Mouse (Mus musculus): ENCODE measurements around the gene Zfp423. TPM values are rescaled to one million over a fixed set of nuclear protein-coding genes. Genes with fewer than 3 reads are reported as not detected.

The Zfp423 gene
- polyA plus RNA-seq, 1 experiment from 2014 or later, result 18.1 TPM

DNA sequence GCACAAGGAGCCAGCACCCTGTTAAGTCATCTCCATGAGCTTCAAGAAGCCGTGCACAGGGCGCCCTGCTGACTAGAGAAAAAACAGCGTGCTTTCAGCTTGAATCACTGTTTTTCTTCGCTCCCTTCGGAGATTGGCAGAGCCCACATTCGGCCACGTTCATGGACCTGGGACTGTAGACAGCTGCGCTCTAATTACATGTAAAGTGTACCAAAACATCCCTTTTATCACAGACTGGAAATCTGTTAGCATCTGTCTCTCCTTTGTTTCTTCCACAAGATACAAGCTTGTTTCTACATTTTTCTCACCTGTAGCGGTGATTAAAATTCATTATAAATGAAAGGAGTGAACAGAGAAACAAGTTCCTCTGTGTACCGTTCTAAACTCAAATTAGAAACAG, 164.8 kb downstream of the Zfp423 start:
- 81% methylated on average over 10 of the region's 10 CpGs for WGBS
- no peak overlapping the region for H3K4me2 ChIP-seq
- H3K36me3 ChIP-seq (ENCODE audit: insufficient read depth), result no peaks in the 10 kb centered on the region
- no peak overlapping the region for H3K9ac ChIP-seq
- H3K4me3 ChIP-seq (ENCODE audit: low read depth, low read length), result no peak overlapping the region
- no peak overlapping the region for H3K27ac ChIP-seq (ENCODE audit: low read depth)
- no peak for TF ChIP-seq CTCF (IDR thresholded peaks at IDR 0.05; ENCODE audit: low read depth)
- ATAC-seq (ENCODE audit: insufficient read depth) (no peak), DNase-seq (no peak)
- no peaks in the 10 kb centered on the region for H3K27me3 ChIP-seq (ENCODE audit: insufficient read depth, low read length)
- no peaks in the 10 kb centered on the region for H3K4me1 ChIP-seq (ENCODE audit: insufficient read depth)
- H3K9me3 ChIP-seq (ENCODE audit: low read depth, low read length), result no peaks in the 10 kb centered on the region

DNA sequence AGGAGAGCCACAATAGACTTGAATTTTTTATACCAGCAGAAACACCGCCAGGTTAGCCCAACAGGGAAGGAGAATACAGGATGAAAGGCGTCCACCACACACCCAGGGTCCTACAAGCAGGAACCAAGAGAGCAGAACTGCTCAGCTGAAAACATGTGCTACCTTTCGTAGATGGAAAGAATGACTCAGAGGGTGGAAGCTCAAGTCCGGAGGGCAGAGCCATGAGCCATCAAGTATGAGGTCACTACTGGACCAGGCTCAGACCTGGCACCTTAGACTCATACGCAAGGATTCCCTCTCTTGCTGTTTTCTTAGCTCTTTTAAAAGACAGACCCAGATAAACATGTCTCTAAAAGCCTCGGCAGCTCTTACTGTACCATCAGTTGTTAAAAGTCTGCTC, 168.3 kb downstream of the Zfp423 start:
- DNase-seq (no peak), ATAC-seq (ENCODE audit: insufficient read depth) (no peak)
- no peaks in the 10 kb centered on the region for H3K4me1 ChIP-seq (ENCODE audit: insufficient read depth)
- no peak overlapping the region for H3K4me2 ChIP-seq
- TF ChIP-seq CTCF (IDR thresholded peaks at IDR 0.05; ENCODE audit: low read depth), result no peak
- 80% methylated on average over 6 of the region's 6 CpGs for WGBS
- no peaks in the 10 kb centered on the region for H3K27me3 ChIP-seq (ENCODE audit: insufficient read depth, low read length)
- H3K4me3 ChIP-seq (ENCODE audit: low read depth, low read length), result no peak overlapping the region
- H3K36me3 ChIP-seq (ENCODE audit: insufficient read depth), result no peaks in the 10 kb centered on the region
- H3K9ac ChIP-seq, result no peak overlapping the region
- H3K27ac ChIP-seq (ENCODE audit: low read depth), result no peak overlapping the region
- no peaks in the 10 kb centered on the region for H3K9me3 ChIP-seq (ENCODE audit: low read depth, low read length)

DNA sequence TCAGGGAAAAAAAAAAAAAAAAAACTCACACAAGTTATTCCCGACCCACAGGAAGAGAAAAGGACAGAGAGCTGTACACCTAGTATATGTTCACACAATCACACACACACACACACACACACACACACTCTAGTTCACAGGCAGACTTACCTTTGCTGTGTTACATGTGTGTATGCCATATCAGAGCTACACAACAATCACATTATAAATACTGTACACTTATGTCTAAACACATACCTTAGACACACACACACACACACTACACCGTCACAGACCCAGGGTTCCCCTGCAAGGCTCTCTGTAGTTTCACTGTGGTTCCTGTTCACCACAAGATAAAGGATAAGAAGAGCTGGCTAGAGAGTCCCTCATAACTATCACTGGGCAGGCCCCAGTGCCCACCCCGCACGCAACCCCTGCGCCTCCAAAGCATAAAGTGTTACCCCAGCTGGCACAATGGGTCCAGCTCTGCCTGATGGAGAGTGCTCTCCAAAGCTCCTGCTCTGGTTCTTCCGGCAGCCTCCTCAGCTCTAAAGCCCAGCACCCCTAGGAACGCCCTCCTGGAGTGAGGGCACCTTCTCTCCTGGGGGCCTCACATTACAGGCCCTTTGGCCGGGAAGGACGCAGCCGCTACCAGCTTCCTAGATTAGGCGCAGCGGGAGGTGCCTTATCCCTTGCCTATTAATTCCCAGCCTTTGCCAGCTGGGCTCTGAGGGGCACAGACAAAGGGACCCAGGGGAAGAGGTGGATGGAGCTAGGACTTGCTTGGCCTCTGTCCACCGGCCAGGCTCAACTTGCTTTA, 174.6 kb downstream of the Zfp423 start:
- H3K4me1 ChIP-seq (ENCODE audit: insufficient read depth), result no peaks in the 10 kb centered on the region
- no peak overlapping the region for H3K9ac ChIP-seq
- no peaks in the 10 kb centered on the region for H3K27me3 ChIP-seq (ENCODE audit: insufficient read depth, low read length)
- H3K9me3 ChIP-seq (ENCODE audit: low read depth, low read length), result no peaks in the 10 kb centered on the region
- ATAC-seq (ENCODE audit: insufficient read depth), result no peak
- H3K27ac ChIP-seq (ENCODE audit: low read depth), result no peak overlapping the region
- no peak overlapping the region for H3K4me2 ChIP-seq
- no peak overlapping the region for H3K4me3 ChIP-seq (ENCODE audit: low read depth, low read length)
- no peak for TF ChIP-seq CTCF (IDR thresholded peaks at IDR 0.05; ENCODE audit: low read depth)
- 77% methylated on average over 13 of the region's 13 CpGs for WGBS
- peaks cover 33% of the 10 kb centered on the region for H3K36me3 ChIP-seq (ENCODE audit: insufficient read depth)
- DNase-seq, result no peak

DNA sequence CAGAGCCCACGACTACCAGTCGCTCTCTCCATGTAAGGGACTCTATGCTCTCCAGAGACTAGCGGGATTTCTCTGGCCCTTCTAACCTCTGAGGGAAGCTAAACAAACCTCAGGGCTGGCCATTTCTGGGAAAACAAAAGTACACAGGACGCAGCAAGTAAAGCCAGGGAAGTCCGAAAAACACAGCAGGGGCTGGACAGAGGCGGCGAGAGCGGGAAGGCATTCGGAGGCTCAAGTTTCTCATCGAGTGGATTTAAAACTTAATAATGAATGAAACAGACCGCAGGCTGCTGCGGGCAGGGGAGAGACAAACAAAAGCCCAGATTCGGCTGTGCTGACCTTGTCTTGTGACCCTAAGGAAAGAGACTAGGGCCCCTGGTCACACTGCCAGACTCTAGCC, 175.2 kb downstream of the Zfp423 start:
- Histone ChIP-seq H3K9me3 (ENCODE audit: low read depth, low read length) (no peaks in the 10 kb centered on the region), H3K4me3 (ENCODE audit: low read depth, low read length) (no peak overlapping the region), H3K9ac (0 out of 2 replicates have a peak overlapping the region, but pooled peaks have one; percentile 17), H3K4me1 (ENCODE audit: insufficient read depth) (no peaks in the 10 kb centered on the region), H3K27ac (ENCODE audit: low read depth) (0 out of 2 replicates have a peak overlapping the region, but pooled peaks have one; percentile 6), H3K27me3 (ENCODE audit: insufficient read depth, low read length) (no peaks in the 10 kb centered on the region), H3K36me3 (ENCODE audit: insufficient read depth) (peaks cover 36% of the 10 kb centered on the region), H3K4me2 (0 out of 2 replicates have a peak overlapping the region, but pooled peaks have one; percentile 4)
- 29% methylated on average over 13 of the region's 13 CpGs for WGBS
- TF ChIP-seq CTCF (IDR thresholded peaks at IDR 0.05; ENCODE audit: low read depth), result no peak
- DNase-seq (peak; percentile 50), ATAC-seq (ENCODE audit: insufficient read depth) (no peak)

DNA sequence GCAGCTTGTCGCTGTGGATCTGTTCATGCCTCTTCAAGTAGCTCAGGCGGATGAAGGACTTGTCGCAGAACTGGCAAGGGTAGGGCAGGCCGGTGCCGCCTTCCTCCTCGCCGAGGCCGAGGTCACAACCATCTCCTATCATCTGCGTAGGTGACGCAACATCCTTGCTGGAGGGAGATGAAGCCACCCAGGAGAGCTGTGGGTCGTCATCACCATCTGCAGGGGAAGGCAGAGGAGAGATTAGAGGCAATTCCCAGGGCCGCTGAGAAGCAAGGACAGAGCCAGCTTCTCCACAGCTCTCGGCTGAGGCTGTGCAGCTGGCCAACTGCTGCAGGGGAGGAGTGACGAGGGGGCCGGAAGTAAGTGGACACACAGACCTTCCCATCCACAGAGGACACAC, 176.2 kb downstream of the Zfp423 start:
- Histone ChIP-seq H3K9ac (no peak overlapping the region), H3K4me1 (ENCODE audit: insufficient read depth) (no peaks in the 10 kb centered on the region), H3K36me3 (ENCODE audit: insufficient read depth) (peaks cover 36% of the 10 kb centered on the region), H3K4me3 (ENCODE audit: low read depth, low read length) (no peak overlapping the region), H3K4me2 (no peak overlapping the region), H3K27ac (ENCODE audit: low read depth) (no peak overlapping the region), H3K9me3 (ENCODE audit: low read depth, low read length) (no peaks in the 10 kb centered on the region), H3K27me3 (ENCODE audit: insufficient read depth, low read length) (no peaks in the 10 kb centered on the region)
- ATAC-seq (ENCODE audit: insufficient read depth) (peak; percentile 55; the same call in 1 of the 2 replicates), DNase-seq (peak; percentile 47)
- no peak for TF ChIP-seq CTCF (IDR thresholded peaks at IDR 0.05; ENCODE audit: low read depth)
- 56% methylated on average over 15 of the region's 15 CpGs for WGBS

DNA sequence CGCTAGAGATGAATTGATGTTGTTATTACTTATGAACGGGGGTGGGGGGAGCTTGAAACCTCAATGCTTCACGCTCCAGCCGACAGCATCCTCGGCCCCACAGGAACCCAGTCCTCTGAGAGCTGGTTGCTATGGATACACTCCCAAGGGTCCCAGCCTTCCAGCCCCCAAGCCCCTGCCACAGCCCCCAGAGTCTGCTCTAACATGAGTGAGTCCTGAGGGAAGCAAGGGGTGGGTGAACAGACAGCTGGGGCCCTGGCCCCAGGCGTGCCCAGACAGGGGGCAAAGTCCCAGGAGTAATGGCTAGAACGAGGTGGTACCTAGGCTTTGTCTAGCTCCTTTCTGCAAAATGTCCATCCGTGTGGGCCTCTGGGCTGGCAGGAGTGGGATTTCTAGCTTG, 181.8 kb downstream of the Zfp423 start:
- Histone ChIP-seq H3K27ac (ENCODE audit: low read depth) (no peak overlapping the region), H3K4me2 (no peak overlapping the region), H3K36me3 (ENCODE audit: insufficient read depth) (peaks cover 33% of the 10 kb centered on the region), H3K9me3 (ENCODE audit: low read depth, low read length) (no peaks in the 10 kb centered on the region), H3K4me1 (ENCODE audit: insufficient read depth) (0 out of 2 replicates have a peak, but pooled peaks cover 4% of the 10 kb centered on the region), H3K4me3 (ENCODE audit: low read depth, low read length) (no peak overlapping the region), H3K9ac (no peak overlapping the region), H3K27me3 (ENCODE audit: insufficient read depth, low read length) (no peaks in the 10 kb centered on the region)
- no peak for DNase-seq
- ATAC-seq (ENCODE audit: insufficient read depth), result no peak
- no peak for TF ChIP-seq CTCF (IDR thresholded peaks at IDR 0.05; ENCODE audit: low read depth)
- 49% methylated on average over 8 of the region's 8 CpGs for WGBS

DNA sequence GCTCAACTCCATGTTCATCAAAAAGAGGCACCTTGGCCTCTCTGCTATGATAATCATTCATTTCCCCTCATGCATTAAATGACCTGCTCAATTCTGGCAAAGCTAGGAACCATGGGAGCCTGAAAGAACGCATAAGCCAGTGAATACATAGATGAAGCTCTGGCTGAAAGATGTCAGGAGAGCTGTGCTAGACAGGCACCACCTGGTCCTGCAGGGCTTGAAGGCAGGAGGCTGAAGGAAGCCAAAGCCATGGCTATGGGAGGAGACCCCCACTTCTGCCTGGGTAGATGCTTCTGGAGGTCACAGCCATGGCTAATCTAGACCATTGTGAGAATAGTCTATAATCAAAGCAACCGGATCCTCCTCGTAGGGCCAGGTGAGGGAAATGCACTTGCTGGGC, 183.5 kb downstream of the Zfp423 start:
- Histone ChIP-seq H3K9ac (no peak overlapping the region), H3K9me3 (ENCODE audit: low read depth, low read length) (no peaks in the 10 kb centered on the region), H3K27ac (ENCODE audit: low read depth) (no peak overlapping the region), H3K36me3 (ENCODE audit: insufficient read depth) (peaks cover 20% of the 10 kb centered on the region), H3K4me1 (ENCODE audit: insufficient read depth) (0 out of 2 replicates have a peak, but pooled peaks cover 4% of the 10 kb centered on the region), H3K27me3 (ENCODE audit: insufficient read depth, low read length) (no peaks in the 10 kb centered on the region), H3K4me2 (no peak overlapping the region), H3K4me3 (ENCODE audit: low read depth, low read length) (no peak overlapping the region)
- 0 out of 2 replicates have a peak, but pooled peaks have one; percentile 48 for ATAC-seq (ENCODE audit: insufficient read depth)
- no peak for TF ChIP-seq CTCF (IDR thresholded peaks at IDR 0.05; ENCODE audit: low read depth)
- 58% methylated on average over 3 of the region's 3 CpGs for WGBS
- peak; percentile 56 for DNase-seq

Data from lung, embryonic 14.5 days (tissue).